Mouse (Mus musculus): Measurements from ENCODE around the gene Hspa12a. TPM values are rescaled to one million over a fixed set of nuclear protein-coding genes. Genes with fewer than 3 reads are reported as not detected.
A peak's percentile ranks its signal among the peaks of the same experiment; 100 is the strongest.

Hspa12a gene
- total RNA-seq, 2 experiments from 2014 or later = 0.05 TPM; not detected in 1

DNA sequence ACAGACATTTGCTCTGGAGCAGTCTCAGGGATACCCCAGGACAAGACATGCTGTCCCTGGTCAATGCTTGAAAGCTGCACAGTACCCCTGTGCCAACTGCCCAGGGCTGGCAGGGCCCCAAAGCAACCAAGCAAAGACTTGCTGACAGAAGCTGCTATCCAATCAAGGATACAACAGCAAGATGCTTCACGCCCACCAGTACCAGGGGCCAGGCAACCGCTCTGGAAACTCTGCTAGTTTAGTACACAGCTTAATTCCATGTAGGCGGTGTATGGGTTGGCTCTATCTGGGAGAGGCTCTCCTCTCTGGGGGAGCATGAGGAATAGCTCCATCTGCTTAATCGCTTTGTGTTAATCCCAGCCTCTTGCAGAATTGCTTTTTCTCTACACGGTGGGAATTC is 113.9 kb downstream of the Hspa12a start:
- no peak for ATAC-seq (replicated peaks; ENCODE audit: poor library complexity, severe bottlenecking)

DNA sequence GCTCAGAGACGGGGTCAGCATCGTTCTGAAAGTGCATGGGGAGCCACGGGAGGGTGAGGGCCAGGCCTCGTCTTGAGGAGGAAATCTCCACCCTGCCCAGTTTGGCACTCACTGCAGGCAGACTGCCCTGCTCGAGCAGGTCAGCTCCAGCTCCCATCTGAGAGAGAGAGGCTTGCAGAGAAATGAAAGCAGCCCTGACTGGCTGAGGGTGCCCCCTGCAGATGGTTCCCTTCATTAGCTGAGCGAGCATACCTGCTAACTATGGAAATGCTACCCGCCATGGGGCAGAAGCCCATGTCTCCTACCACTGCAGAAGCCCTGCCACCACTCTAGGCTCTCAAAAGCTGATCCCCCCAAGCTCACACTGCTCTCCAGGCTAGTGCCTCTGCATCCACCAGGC is 115.8 kb downstream of the Hspa12a start:
- ATAC-seq (replicated peaks; ENCODE audit: poor library complexity, severe bottlenecking) = no peak

- ATAC-seq (replicated peaks; ENCODE audit: poor library complexity, severe bottlenecking) = no peak
Measured at GRCm38 (mm10) chr19:58824316-58824715, 119.1 kb downstream of the Hspa12a start.

DNA sequence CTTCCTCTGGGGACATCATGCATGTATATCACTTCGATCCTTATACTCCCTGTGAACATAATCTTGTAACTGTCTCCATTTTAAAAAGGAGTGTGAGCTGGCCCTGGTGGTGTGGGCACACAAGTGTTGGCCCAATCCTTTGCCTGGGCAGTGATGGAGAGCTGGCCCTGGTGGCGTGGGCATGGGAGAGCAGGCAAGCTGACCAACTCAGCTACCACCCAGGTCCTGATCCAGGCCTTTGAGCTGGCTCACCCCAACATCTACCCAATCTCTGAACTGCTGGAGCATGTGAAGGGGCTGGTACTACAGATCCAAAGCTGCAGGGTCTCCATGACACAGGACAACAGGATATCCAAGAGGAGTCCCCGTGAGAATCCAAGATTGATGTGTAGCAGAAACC is 120.2 kb downstream of the Hspa12a start:
- no peak for ATAC-seq (replicated peaks; ENCODE audit: poor library complexity, severe bottlenecking)

DNA sequence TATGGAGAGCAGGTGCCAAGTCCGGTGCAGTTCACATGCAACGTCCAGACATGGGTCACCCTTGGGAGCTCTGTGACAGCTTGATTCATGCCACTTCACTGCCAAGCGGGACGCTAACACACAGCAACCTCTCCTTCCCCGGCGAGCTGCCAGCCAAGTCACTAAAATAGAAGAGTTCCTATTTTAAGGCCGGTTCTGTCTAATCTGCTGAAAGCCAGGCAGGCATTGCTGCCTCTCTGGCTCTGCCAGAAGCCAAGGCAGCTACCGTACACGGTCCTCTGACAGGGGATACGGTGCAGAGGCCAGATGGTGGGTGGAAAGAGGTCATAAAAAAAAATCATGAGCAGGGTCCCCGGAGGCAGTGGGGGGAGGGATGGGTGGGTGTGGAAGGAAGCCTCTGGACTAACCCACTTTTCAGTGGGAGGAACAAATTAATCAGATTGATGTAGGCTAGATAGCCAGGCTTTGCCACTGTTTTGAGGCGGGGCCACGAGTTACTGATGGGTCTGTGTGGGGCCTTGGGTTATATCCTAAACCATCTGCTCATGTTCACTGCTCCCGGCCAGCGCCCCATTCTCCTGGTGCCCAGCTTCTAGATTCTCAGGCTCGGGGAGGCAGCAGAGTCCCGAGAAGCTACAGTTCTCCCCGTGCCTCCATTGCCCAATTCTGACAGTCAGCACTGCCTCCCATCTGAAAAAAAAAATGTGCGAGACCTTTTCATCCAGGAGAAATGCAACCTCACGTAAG is 120.8 kb downstream of the Hspa12a start:
- ATAC-seq (replicated peaks; ENCODE audit: poor library complexity, severe bottlenecking) = no peak

DNA sequence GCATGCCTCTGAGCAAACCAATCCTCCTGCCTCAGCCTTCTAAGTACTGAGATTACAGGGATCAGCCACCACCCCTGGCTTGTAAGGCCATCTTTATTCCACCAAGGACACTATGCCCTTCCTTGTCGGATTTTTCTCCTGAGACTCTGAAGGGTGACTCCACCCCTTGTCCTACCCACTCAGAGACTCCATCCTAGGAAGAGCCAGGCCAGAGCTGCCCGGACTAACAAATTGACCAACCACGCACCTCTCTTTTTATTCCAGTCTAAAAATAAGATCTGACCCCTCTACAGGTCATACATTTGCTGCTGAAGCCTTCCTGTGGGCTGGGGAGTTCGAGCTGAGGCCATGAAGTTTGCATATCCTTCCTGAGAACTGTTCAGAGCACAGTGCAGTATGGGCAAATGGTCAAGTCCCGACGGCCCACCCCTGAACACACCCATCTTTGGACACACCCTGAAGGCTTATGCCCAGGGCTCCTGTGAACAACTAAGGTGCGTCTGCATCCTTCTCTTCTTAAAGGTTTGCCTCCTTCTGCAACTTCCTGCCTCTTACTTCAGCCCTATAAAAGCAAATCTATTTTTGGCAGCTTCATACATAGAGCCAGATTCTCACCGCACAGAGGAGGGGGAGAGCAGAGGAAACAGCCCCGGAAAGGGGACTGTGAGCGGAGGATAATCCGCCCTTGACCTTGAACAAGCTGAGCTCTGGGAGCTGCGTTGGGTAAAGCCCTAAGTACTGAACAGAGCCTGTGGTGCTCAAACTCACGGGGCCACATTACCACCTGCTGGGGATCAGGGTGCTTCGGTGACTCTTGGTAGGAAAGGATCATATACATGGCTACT is 124.7 kb downstream of the Hspa12a start:
- ATAC-seq (replicated peaks; ENCODE audit: poor library complexity, severe bottlenecking) = no peak

GRCm38 (mm10) chr19:58817398-58817797 is 126.1 kb downstream of the Hspa12a start:
- no peak for ATAC-seq (replicated peaks; ENCODE audit: poor library complexity, severe bottlenecking)

- ATAC-seq (replicated peaks; ENCODE audit: poor library complexity, severe bottlenecking) = no peak
Measured at GRCm38 (mm10) chr19:58816453-58817041, 126.9 kb downstream of the Hspa12a start.

DNA sequence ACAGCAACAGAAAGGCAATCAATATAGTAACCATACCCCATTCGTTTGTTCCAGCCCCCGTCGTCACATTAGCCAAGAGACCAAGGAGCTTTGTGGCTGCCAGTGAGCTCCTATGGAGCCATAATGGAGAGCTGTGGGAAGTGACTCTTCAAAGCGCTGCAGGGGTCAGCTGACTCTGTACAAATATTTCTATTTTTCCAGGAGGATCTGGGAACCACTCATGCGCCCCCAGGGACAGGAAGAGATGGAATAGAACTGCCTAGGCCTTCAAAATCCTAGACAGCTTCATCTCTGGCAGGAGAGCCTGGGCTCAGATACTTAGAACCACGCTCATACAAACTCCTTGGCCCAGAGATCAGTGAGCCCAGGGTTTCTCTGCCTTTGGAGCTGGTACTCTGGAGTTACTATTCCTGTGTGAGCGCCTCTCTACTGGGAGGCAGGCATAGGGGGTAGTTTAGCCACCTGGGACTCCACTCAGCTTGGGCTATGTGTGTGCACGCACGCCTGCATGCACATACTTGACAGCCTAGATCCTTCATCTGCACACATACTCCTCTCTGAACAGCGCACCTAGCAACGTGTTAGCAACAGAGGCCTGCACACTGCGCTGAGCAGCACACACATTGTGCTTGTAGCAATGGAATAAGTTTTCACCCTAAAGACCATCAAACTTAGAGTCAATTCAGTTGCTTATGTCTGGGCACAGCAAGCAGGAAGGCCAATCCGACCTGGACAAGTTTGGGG is 128.1 kb downstream of the Hspa12a start:
- ATAC-seq (replicated peaks; ENCODE audit: poor library complexity, severe bottlenecking) = no peak

GRCm38 (mm10) chr19:58810536-58810935 is 132.9 kb downstream of the Hspa12a start:
- no peak for ATAC-seq (replicated peaks; ENCODE audit: poor library complexity, severe bottlenecking)

DNA sequence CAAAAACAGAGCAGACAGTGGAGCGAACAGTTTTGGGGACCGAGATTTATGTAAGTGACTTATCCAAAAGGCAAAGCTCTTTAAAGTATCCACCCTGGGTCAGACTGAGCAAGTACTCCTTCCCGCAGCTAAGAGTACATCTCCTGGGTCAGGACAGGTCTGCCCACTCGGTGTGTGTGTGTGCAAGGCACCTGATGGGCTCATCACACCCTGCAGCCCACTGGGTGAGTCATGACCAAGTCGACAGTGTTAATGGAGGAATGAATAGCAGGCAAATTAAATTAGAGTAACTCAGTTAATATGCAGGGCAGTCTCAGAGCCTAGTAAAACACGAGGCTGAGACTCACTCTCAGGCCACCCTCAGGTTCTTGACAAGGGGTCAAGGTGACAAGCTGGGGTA is 134.6 kb downstream of the Hspa12a start:
- ATAC-seq (replicated peaks; ENCODE audit: poor library complexity, severe bottlenecking) = no peak

DNA sequence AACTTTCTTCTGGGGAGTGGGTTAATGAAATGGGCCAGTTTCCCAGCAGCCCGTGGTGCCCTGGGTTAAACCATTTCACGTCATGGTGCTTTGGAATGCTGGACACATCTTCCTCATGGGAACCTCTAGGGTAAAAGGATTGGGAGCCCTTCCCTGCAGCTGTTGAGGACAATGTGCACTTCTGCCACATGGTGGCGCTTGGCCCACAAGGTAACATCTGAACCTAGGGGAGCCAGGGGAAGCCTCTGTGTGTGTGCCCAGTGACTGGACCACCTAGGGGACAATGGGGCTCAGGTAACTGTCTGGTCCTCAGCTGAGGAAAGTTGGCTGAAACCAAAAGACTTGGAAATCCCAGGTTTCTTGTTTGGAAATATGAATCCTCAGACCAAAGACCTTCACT is 137.1 kb downstream of the Hspa12a start:
- peak; percentile 71 for ATAC-seq (replicated peaks; ENCODE audit: poor library complexity, severe bottlenecking)

GRCm38 (mm10) chr19:58805191-58805779 is 138.2 kb downstream of the Hspa12a start:
- no peak for ATAC-seq (replicated peaks; ENCODE audit: poor library complexity, severe bottlenecking)

GRCm38 (mm10) chr19:58795114-58795669 is 148.3 kb downstream of the Hspa12a start:
- no peak for ATAC-seq (replicated peaks; ENCODE audit: poor library complexity, severe bottlenecking)

DNA sequence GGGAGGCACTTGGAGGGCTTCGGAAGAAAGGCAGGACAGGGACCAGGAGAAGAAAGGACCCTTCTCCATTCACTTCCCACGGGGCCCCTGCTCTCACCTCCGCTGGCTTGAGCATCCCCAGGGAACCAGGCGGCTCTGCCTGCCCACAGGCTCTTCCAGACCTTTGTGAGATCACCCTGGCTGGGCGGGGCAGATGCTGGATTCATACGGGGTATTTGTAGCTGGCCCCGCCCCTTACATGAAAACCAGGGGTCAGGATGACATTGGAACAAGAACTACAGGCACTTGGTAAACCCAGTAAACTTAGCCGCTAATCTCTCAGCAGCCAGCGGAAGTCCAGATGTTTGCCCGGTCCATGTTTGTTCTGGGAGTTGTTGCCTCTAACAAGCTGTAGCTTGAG is 149.2 kb downstream of the Hspa12a start, which contains the start of gene 1700019N19Rik:
Gene 1700019N19Rik, minus strand, starts transcription at position 178 of the 400 bp plus-strand sequence.
- no peak for ATAC-seq (replicated peaks; ENCODE audit: poor library complexity, severe bottlenecking)

DNA sequence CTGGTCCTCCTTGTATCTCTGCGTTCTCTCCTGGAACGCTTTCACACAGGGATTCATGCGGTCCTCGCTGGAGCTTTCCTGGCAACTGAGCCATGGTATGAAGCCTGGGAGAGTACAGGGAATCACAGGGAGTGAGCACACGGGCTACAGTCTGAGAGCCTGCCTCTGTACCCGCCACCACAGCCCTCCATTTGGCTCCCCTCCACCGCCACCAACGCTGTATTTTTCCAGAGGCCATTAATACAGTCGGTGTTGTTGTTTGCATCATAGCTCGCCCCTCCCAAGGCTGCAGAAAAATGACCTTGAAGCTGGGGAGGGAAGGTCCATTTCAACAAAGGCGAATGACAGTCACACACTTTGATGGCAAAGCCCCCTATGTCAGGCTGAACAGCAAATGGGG is 154.3 kb downstream of the Hspa12a start:
- ATAC-seq (replicated peaks; ENCODE audit: poor library complexity, severe bottlenecking) = no peak

DNA sequence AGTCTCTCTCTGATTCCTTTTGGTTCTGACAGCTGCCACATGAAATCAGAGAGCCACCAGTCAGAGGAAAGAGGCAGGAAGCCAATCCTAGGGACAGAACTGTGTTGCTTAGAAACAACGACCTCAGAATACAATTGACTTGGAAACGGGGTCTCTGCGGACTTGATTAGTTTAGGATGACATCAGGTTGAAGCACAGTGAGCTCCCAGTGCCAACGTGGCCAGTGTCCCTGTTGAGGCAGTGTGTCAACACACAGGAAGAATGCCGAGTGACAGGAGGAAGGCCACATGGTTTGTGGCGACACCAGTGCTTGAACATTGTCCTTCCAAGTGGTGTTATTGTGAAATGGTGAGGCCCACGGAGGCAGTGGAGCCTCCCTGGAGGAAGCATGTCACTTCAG is 159.5 kb downstream of the Hspa12a start:
- ATAC-seq (replicated peaks; ENCODE audit: poor library complexity, severe bottlenecking) = peak; percentile 98

DNA sequence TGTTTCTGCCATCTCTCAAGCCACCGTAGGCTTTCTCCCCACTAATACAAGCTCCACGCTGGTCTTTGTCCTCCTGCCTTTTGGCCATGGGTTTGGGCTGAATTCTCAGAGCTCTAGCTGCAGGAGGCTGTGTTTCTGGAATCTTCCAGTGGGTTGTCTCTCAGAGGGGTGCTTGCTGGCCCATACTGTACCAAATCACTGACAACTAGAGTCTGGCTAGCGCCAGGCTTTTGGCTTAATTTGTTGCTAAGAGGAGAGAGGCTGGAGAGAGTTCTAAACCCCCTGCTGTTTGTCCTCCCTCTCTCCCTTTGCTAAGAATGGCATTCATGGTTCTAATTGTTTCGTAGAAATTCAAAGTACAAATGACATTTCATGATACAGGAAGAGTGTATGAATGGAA is 161.9 kb downstream of the Hspa12a start:
- no peak for ATAC-seq (replicated peaks; ENCODE audit: poor library complexity, severe bottlenecking)

DNA sequence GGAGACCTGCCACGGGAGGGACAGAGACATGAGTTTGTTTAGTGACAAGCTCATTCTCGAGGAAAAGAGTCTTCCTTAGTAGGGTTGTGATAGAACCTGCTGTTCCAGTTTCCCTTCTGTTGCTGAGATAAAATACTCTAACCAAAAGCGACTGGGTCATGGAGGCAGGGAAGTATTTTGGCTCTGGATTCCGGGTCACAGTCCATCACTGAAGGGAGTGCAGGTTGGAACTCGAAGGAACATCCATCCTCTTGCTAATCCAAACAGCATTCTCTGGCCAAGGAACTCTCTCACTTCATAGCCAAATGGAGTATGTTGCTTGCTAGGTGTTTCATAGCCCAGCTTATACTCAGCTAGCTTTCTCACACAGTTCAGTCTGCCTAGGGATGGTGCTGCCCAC is 167.0 kb downstream of the Hspa12a start:
- ATAC-seq (replicated peaks; ENCODE audit: poor library complexity, severe bottlenecking) = no peak

DNA sequence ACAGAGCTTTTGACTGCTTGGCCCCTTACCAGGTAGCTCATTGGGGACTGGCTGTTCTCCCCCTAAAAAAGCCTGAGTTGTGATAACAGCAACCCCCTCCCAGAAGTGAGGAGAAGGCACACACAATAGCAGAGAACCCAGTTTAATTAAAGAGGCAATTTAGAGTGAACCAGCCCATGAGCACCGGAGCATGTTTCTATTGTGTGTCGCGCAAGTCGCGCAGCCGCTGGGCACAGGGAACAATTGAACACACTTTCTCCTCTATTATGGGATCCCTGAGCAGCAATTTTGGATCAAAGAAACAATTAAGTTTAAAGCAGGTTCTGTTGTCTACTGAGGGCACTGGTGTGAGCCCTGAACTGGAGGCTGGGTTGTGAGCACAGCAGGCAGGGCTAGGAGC is 176.1 kb downstream of the Hspa12a start:
- no peak for ATAC-seq (replicated peaks; ENCODE audit: poor library complexity, severe bottlenecking)

Data from granulocyte monocyte progenitor cell, adult 5-6 weeks (primary cell).